Mouse (Mus musculus): ENCODE data around the gene Rnf144a.
"Not testable (repeated sequence)": the region's sequence is repeated elsewhere in the genome, so short reads cannot be mapped to it uniquely, and the experiment has no call there.

Rnf144a gene

GRCm38 (mm10) chr12:26323783-26324364, 91.2 kb downstream of the Rnf144a start:
- DNase-seq (ENCODE audit: low spot score) = no peak

- peak; percentile 67 for DNase-seq (ENCODE audit: low spot score)
Observed at GRCm38 (mm10) chr12:26316261-26316660, 98.8 kb downstream of the Rnf144a start.

GRCm38 (mm10) chr12:26314959-26315358, 100.1 kb downstream of the Rnf144a start:
- peak; percentile 38 for DNase-seq (ENCODE audit: low spot score)

- DNase-seq (ENCODE audit: low spot score) = peak; percentile 66
Observed at GRCm38 (mm10) chr12:26311548-26311947, 103.5 kb downstream of the Rnf144a start.

GRCm38 (mm10) chr12:26310247-26310646, 104.8 kb downstream of the Rnf144a start:
- no peak for DNase-seq (ENCODE audit: low spot score)

GRCm38 (mm10) chr12:26302886-26303285, 112.2 kb downstream of the Rnf144a start:
- DNase-seq (ENCODE audit: low spot score) = no peak

- DNase-seq (ENCODE audit: low spot score) = no peak
Observed at GRCm38 (mm10) chr12:26299515-26300090, 115.5 kb downstream of the Rnf144a start.

- not testable (repeated sequence) for DNase-seq (ENCODE audit: low spot score)
Observed at GRCm38 (mm10) chr12:26295995-26296394, 119.1 kb downstream of the Rnf144a start.

- no peak for DNase-seq (ENCODE audit: low spot score)
Observed at GRCm38 (mm10) chr12:26289200-26289599, 125.9 kb downstream of the Rnf144a start.

- no peak for DNase-seq (ENCODE audit: low spot score)
Observed at GRCm38 (mm10) chr12:26288347-26288746, 126.7 kb downstream of the Rnf144a start.

- DNase-seq (ENCODE audit: low spot score) = no peak
Observed at GRCm38 (mm10) chr12:26285939-26286338, 129.1 kb downstream of the Rnf144a start.

GRCm38 (mm10) chr12:26285460-26285859, 129.6 kb downstream of the Rnf144a start:
- no peak for DNase-seq (ENCODE audit: low spot score)

- DNase-seq (ENCODE audit: low spot score) = no peak
Observed at GRCm38 (mm10) chr12:26280719-26281480, 134.2 kb downstream of the Rnf144a start.

- DNase-seq (ENCODE audit: low spot score) = peak; percentile 69
Observed at GRCm38 (mm10) chr12:26277002-26277669, 137.9 kb downstream of the Rnf144a start.

GRCm38 (mm10) chr12:26276556-26276955, 138.5 kb downstream of the Rnf144a start:
- no peak for DNase-seq (ENCODE audit: low spot score)
